Mouse (Mus musculus) common myeloid progenitor, adult 5-6 weeks (primary cell): ENCODE results near the gene Irs2. TPM values are rescaled to one million over a fixed set of nuclear protein-coding genes. Genes with fewer than 3 reads are reported as not detected.

Source experiments
- ATAC-seq: replicated peaks from 2 replicates; pipeline ENCODE4 v1.8.0; 2016; ENCODE audit warnings: low read depth, mild to moderate bottlenecking, moderate TSS enrichment, inconsistent platforms; ENCODE audit not compliant: poor library complexity, severe bottlenecking
- total RNA-seq: library from RNA; stranded (forward); fragments of 200-1000, 187-1606 nt; gene quantifications from 2 replicates; pipeline ENCODE4 v1.2.3, GENCODE M21; 2017

Irs2 gene
- total RNA-seq = 3.1 and 4.0 TPM in 2 replicates

DNA sequence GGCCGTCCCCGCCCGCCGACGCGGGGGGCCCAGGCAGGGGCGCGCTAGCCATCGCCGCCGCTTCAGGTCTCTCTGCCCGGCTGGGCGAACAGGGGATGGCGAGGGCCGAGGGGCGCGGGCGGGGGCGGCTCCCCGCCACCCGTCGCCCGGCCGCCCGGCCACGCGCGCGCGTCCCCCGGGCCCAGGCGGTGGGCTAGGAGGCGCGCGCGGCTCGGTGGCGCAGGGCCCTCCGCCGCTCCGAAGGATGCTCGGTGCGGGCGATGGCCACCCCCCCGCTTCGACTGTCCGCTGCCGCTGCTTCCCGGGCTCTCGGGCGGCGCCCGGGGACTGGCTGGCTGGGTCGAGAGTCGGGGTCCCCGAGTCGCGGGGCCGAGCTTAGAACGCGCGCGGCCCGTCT is at the start of gene Irs2:
Irs2 (minus strand) TSS at position 80 of the 397 bp plus-strand sequence.
- ATAC-seq = no peak

DNA sequence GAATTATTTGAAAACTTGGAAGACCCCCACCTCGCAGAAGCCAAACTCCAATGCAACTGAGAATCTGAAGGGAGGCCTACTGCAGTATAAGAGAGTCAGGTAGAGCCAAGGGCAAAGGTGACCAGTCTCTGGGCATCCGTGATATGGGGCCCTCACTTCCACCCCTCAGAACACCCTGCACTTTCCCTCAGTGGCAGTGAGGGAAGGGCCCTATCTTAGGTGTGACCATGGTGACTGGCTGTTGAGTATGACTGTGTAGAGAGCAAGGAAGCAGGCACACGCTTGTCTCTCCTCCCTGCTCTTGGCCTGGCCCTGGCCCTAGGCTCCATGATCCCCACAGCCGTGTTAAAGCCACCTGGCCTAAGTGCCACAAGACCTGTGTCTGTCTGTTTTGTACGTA is 48.4 kb upstream of the Irs2 start:
- no peak for ATAC-seq

DNA sequence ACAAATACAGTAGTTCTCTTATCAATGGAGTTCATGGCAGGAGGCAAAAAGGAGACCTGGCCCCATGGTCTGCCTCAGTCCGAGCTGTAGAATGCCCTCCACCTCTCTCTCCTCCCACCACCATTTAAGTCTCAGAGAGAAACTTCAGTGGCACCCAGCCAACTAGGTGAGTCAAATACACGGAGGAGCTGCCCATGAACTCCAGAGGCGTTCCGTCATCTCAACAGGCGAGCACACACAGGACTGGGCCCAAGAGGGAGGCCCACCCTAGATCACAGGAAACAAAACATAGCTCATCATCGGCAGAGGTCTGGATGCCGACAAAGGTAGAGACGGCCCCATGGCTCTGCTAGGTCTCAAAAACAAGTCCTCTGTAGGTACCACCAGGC is 47.9 kb upstream of the Irs2 start:
- no peak for ATAC-seq

DNA sequence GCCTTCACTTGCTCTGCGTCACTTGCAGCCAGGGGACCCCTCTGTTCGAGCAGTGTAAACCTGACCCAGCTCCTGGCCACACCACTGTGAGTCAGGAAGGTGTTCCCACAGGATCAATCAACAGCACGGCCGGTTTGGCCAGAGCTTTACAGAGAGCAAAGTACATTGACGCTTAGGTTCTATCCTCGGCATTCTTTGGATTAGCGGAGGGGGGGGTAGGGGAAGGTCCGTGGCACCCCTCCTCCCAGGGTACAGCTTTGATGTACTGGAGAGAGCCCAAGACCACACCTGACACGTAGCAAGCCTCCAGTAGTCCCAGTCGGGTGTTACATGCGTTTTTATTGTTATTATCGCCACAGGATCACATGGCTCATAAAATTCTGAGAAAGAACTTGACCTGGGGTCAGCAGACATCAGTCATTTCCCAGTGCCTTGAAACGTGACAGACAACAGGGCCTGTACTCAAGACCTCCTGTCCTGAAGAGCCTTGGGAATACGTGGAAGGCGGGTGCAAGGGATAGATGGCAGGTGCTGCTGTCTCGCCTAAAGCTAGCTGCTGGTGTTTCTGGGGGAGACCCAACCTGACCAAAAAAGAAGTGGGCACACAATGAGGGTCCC is 47.4 kb upstream of the Irs2 start:
- no peak for ATAC-seq

DNA sequence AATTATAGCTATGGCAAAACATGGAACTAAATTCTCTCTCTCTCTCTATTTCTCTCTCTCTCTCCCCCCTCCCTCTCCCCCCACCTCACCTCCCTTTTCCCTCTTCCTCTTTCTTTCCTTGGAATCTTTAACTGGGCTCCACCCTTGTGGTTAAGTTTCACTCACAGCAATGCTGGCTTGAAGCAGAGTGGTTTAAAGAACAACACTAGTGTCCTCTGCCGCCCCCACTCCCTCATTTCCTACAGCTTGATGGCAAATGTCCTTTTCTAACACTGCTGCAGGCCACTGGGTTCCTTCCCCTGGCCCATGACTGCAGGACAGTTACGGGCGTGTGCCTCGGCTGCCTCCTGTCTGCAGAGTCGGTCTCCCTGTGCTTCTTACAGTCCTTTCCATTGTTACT is 41.6 kb upstream of the Irs2 start:
- no peak for ATAC-seq

DNA sequence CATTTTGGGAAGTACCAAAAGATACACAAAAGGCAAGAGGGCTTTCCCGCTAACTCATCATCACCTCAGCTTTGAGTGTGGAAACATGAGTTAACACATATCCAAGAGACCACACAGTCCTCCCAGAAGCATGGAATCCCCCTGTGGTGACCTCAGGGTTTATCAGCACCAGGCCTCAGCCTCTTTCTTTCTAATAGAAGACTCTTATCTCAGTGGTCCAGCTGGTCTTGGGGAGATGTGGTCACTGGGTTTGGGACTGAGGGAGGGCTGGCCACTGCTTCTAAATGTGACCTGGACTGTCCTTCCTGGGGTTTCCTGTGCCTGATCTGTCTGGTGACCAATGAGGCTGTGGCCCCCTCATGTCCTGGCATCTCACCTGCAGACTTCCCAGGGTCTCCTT is 39.6 kb upstream of the Irs2 start:
- peak; percentile 85 for ATAC-seq

DNA sequence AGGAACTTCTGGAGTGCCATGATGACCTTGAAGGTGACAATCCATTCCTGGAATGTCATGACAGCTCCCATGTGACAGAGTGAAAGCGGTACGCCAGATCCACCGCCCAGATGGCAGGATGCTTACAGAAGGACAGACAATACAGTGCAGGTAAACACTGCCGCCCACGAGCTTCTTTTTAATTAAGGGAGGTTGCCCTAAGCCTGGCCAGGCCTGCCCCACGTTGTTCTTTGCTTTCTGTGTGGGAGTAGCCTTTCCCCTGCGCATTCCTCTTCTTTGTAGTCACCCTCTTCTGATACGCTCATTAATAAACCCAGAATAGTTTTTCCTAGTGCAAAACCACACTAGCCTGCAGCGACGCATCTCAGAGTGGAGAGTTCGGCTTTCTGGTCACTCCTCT is 36.4 kb upstream of the Irs2 start:
- no peak for ATAC-seq

DNA sequence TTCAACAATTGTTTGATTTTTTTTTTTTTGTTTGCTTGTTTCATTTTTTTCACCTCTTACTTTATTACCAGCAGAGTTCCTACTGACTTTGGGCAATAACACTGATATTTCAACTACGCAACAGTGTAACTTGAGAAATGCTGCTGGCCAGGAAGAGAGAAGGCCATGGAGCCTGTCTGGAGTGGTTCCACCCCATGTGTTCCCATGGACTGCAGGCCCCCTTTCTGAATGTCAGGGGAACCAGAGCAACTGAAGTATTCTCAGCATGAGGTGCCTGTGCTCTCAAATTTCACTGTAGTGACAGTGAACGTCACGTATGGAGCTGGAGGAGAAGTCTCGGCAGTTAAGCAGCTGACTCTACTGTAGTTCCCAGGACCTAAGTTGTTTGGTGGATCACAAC is 35.3 kb upstream of the Irs2 start:
- no peak for ATAC-seq

DNA sequence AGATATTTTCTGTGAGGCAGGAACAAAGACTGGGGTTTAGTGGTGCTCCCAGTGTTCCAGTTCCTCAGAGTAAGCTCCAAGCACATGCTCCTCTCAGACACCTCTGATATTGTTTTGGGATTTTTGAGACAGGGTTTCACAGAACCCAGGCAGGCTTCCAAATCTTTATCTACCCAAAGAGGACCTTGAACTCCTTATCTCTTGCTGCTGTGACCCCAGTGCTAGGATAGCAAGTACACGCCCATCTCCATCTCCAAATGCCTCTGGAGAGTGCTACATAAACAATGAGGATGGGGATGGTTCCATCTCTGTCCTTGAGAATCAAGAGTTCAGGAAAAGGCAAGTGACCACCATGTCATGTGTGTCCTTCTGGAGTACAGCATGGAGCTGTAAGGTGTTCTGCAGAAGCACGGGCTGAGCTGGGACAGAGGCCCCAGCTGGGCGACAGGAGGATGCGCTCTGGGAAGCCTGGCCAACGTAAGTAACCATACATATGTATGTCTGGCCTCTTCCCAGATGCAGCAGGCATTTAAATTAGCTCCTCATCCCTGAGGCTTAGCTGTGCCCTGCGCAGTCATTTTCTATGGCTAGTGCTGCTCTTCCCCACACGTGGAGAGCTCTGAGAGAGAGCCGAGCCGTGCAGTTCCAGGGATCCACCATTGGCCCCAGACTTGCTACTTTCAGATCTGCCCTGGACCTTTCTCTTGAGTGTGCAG is 34.8 kb upstream of the Irs2 start:
- no peak for ATAC-seq

DNA sequence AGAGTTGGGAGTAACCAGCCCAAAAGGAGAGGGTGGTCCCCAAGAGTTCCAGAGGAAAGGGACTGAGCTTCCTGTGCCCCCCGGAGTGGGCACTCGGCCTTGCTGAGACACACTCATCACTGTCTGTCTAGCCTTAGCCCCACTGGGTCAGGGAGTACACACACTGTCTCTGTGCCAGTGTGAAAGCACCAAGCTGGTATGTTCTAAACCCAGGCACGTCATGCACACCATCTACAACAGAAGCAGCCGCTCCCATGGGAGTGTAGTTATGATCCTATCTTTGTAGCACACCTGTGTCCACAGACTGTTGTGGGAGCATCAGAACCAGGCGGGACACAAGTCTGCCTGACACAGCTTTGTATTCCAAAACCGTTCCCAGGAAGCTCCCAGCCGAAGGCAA is 31.8 kb upstream of the Irs2 start:
- ATAC-seq = no peak

DNA sequence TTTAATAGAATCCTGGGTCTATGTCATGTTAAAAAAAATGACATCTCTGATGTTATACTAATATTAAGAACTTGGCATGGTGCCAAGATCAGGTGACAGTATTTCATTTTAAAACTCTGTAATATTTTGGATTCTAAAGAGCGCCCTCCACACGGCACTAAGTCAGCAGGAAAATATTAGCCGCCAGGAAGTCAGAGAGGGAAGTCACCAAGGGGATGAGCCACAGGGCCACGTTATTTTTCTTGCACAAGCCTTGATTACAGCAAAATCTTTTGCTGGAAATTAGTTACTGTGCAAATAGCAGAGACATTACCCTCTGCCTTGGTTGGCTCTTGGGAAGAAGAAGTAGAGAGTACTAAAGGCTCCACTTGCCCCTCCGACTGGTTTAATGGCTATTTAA is 30.5 kb upstream of the Irs2 start:
- ATAC-seq = peak; percentile 37

DNA sequence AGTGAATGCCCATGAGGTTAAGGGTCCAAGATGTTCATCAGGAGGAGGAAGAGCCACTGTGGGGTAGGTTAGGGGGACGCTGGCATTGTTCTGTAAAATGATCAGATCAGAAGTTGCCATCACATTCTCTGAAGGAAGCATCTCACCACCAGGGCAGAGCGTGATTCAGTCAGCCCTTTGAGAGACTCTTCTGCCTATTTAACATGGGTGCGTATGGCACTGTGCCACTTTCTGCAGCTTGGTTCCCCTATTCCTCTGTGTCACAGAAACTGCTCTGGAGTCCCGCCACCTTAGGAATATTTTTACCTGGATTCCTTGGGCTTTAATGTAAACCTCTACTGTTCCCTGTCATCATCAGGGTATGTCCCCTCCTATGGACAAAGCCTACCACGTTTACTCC is 30.1 kb upstream of the Irs2 start:
- peak; percentile 59 for ATAC-seq

DNA sequence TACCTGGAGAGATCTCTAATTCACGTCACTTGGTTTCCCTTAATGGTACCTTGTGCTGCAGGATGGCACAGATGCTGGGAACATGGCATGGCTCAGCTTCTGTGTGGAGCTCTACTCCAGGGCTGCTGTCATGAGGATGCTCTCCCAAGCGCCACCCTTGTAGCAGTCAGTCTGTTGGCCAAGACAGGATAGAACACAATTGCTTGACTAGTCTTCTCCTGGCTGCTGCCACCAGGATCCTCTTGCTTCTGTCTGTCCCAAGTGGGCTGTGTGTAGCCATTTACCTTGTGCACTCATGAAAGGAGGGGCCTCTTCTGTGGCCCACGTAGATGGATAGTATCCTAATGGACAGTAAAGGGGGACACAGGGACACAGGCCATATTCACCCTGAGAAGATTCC is 28.5 kb upstream of the Irs2 start:
- ATAC-seq = no peak

DNA sequence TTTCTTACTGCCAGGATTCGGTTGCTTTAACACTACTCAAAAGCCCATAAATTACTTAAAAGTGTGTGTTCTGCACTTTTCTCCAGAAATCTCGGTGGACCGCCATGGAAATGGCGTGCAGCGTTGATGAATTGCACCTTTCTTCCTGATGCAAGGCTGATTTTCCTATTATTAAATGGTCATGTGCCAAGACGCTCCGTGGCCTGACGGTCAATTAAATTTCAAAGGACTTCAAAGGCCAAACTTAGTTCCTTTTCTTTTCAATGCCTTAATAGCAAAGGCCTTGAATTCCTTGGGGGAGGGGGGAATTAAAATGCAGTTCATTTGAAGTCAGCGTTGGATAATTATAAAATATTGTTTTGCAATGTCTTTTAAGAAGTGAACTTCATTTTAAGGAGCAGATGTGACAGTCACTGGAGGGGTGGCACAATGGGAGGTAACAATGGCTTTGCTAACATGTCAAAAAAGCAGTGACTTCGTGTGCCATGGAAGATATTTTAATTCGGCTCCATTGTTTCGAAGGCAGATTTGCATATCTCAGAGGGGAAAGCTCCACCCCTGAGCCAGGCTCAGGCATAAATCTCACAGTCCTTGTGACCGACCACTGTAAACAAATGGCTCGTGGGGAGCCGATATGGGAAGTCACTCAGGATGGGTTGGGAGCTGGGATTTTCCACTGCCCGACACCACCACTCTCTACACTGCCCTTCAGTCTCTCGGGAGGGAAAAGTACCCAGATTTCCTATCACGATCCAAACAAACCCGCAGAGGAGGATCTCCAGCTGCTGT is 27.6 kb upstream of the Irs2 start:
- ATAC-seq = no peak

DNA sequence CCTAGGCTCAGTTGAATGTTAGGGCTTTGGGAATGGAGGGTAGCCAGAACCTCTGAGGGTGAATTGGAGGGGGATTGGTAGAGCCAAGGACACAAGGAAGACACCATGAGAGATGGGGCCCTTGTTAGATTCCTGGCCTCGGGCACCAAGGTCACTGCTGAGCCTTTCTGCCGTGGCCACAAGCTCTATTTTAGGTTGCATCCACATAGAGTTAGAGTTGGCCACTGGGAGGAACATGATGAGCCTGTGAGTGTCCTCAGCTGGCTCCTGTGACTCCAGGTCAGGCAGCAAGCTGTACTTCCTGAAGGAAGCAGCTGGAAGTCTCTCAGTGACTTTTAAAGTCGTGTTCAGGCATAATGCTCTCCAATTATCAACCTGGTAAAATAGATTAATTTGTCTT is 16.6 kb upstream of the Irs2 start:
- no peak for ATAC-seq

DNA sequence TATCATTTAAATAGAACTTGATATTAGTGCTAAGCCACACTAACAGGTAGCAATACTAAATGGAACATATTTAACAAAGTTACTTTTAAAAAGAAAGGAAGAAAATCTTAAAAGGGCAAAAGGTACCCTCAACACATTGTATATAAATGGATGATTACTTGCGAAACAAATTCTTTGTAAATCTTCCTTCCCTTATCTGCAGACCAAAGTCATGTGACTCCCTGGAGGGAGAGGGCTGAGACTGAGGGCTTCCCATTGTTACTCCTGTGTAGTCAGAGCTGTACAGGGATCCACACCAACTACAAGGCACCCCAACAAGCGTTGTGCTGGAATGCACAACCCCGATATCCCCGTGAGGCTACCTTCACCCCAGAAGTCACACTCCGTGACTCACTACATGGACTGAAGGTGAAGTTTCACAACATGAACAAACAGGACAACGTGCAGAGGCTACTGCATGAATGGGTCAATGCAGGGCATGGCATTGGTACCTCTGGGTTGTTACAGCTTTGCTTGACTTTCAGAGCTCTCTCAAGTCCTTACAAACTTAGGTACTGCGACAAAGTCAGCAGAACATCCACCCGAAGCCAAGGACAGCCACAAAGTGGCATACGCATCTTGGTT is 12.8 kb upstream of the Irs2 start:
- no peak for ATAC-seq

DNA sequence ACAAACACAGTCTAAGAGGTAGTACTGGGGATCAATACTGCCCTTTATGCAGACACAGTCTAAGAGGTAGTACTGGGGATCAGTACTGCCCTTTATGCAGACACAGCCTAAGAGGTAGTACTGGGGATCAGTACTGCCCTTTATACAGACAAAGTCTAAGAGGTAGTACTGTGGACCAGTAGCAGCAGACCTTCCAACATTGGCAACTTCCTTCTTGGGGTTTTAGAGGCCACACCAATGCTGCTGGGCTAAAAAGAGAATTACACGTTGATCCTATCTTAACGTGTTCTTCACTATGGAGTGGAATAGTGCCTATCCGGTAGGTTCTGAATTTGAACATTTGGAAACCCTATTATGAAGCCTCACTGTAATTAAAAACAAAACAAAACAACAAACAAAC is 7.4 kb upstream of the Irs2 start:
- ATAC-seq = peak; percentile 61

DNA sequence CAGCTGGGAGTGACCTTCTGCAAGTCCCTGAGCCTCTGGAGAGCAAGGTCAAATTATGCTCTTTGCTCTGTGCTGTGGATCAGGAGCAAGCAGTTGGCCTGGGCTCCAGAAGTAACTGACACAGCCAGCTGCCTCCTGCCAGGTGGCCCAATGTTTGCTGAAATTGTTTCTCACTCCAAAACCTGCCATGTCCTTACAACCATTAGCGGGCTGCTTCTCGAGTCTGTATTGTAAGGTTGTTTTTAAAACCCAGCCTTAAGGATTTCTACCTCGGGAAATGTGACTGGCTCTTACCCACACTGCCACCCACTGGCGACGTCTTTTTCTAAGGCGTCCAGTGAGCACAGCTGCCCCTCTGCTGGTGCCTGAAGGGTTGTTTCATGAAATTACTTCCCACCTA is 5.0 kb upstream of the Irs2 start:
- peak; percentile 36; the same call in 1 of the 2 replicates for ATAC-seq

DNA sequence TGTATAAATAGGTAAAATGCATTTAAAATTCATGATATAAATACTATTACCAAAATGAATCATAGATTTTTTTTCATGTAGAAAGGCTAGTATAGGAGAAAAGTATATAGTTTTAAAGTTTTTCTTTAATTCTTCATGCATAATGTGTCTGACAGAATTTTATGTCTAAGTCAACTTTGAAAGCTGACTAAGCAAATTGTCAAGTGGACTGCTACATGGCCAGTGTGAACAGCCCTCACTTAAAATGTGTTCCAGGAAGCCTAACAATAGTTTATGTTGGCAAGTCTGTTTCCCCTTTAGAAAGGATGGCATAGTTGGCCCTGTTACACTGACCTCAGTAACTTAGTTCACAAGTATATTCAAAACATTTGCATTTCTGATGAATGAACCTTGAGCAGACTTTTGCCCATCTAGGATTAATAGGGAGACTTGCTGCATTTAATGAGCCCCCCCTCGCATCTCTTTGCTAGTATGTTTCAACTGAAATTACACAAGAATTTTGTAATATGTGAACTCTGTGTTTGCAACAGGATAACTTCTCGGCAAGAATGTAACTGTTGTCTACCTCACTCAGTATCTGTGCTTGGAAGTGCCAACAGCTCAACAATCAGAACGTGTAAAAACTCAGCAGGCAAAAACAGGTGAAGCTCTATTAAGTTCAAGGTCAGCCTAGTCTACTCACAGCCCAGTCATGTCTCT is 3.7 kb upstream of the Irs2 start:
- no peak for ATAC-seq

DNA sequence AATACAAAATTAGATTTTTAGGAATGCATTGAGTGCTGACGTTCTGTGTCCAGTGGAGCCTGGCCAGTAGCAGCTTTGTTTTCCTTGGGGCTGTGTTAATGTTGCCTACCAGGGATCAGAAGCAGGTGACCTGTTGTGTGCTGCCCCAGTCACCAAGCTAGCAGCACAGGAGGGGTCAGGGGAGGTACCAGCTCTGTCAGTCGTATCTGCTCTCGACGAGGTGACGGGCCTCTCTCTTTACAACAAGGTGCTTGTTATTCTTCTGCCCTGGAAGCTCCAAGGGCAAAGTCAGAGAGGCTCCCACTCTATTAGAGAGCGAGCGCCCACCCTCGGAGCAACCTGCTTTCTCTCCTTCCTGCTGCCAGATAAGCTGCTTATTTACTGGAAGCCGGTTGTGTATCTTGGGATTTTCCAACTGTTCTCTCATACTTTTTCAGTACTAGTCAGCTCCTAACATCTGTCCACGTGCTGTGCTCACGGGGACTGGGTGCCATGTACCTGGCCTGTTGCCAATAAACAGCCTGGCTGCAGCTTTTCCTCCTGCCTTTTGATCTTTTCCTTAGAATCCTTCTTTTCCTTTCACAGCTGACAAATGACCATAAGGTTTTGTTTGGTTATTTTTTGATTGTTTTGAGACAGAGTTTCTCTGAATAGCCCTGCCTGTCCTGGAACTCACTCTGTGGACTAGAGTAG is 2.8 kb upstream of the Irs2 start:
- ATAC-seq = no peak
